Mouse (Mus musculus): ENCODE measurements at regions not wholly inside any gene's neighbourhood (a gene's known extent, or its start where the extent isn't known, plus 50 kb on each side); places are given as distances from the start of the nearest gene placed in this dataset.

- no peak overlapping the region for H3K4me2 ChIP-seq
- H3K4me1 ChIP-seq: no peaks in the 10 kb centered on the region
- no peak for ATAC-seq (ENCODE audit: insufficient number of reproducible peaks, low FRiP score, low TSS enrichment, low read depth)
- no peak overlapping the region for H3K27ac ChIP-seq
- H3K27me3 ChIP-seq: no peaks in the 10 kb centered on the region
- H3K9ac ChIP-seq: no peak overlapping the region
- no peak overlapping the region for H3K4me3 ChIP-seq
- no peaks in the 10 kb centered on the region for H3K36me3 ChIP-seq
- no peaks in the 10 kb centered on the region for H3K9me3 ChIP-seq
- WGBS: 9% methylated on average over 10 of the region's 10 CpGs
Measured at GRCm38 (mm10) chr11:84692638-84693037, 126.7 kb downstream of the Mrm1 start.

GRCm38 (mm10) chr11:84691410-84692148 lies 127.7 kb downstream of the Mrm1 start:
- H3K9me3 ChIP-seq: no peaks in the 10 kb centered on the region
- H3K4me1 ChIP-seq: no peaks in the 10 kb centered on the region
- H3K27me3 ChIP-seq: no peaks in the 10 kb centered on the region
- H3K9ac ChIP-seq: no peak overlapping the region
- no peak for ATAC-seq (ENCODE audit: insufficient number of reproducible peaks, low FRiP score, low TSS enrichment, low read depth)
- no peak overlapping the region for H3K4me2 ChIP-seq
- no peak overlapping the region for H3K4me3 ChIP-seq
- H3K27ac ChIP-seq: no peak overlapping the region
- no peaks in the 10 kb centered on the region for H3K36me3 ChIP-seq
- 74% methylated on average over 3 of the region's 3 CpGs for WGBS

- H3K27me3 ChIP-seq: no peaks in the 10 kb centered on the region
- 73% methylated on average over 9 of the region's 9 CpGs for WGBS
- H3K36me3 ChIP-seq: no peaks in the 10 kb centered on the region
- no peak overlapping the region for H3K4me2 ChIP-seq
- H3K9me3 ChIP-seq: no peaks in the 10 kb centered on the region
- no peak overlapping the region for H3K9ac ChIP-seq
- no peak overlapping the region for H3K4me3 ChIP-seq
- ATAC-seq (ENCODE audit: insufficient number of reproducible peaks, low FRiP score, low TSS enrichment, low read depth): no peak
- H3K27ac ChIP-seq: no peak overlapping the region
- H3K4me1 ChIP-seq: no peaks in the 10 kb centered on the region
Measured at GRCm38 (mm10) chr11:84686473-84686872, 132.8 kb downstream of the Mrm1 start.

- Histone ChIP-seq H3K27ac (no peak overlapping the region), H3K9me3 (no peaks in the 10 kb centered on the region), H3K27me3 (no peaks in the 10 kb centered on the region), H3K36me3 (no peaks in the 10 kb centered on the region), H3K4me2 (no peak overlapping the region), H3K4me1 (no peaks in the 10 kb centered on the region), H3K4me3 (no peak overlapping the region), H3K9ac (no peak overlapping the region)
- no peak for ATAC-seq (ENCODE audit: insufficient number of reproducible peaks, low FRiP score, low TSS enrichment, low read depth)
- WGBS: 90% methylated on average over 3 of the region's 3 CpGs
Measured at GRCm38 (mm10) chr11:84684325-84684724, 135.0 kb downstream of the Mrm1 start.

DNA sequence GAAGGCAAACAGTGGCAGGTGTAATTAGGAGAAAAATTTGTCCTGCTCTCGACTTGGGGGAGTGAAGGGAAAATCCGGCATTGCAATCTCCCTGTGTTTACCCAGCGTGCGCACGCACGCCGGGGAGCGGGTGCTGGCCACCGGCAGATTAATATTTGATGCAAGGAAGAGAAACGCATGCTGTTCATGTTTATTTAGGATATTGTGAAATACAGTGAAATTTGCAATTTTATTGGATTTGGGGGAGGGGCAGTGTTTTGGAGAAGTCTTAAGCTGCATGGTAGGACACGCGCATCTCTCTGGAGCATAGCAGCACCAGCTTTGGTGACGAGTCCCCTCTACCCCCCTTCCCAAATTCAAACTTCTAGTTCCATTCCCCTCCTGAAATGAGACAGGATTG lies 136.4 kb downstream of the Mrm1 start:
- no peaks in the 10 kb centered on the region for H3K4me1 ChIP-seq
- no peaks in the 10 kb centered on the region for H3K36me3 ChIP-seq
- no peak overlapping the region for H3K9ac ChIP-seq
- WGBS: 82% methylated on average over 13 of the region's 13 CpGs
- H3K9me3 ChIP-seq: no peaks in the 10 kb centered on the region
- ATAC-seq (ENCODE audit: insufficient number of reproducible peaks, low FRiP score, low TSS enrichment, low read depth): no peak
- no peaks in the 10 kb centered on the region for H3K27me3 ChIP-seq
- no peak overlapping the region for H3K4me2 ChIP-seq
- H3K27ac ChIP-seq: no peak overlapping the region
- H3K4me3 ChIP-seq: no peak overlapping the region

DNA sequence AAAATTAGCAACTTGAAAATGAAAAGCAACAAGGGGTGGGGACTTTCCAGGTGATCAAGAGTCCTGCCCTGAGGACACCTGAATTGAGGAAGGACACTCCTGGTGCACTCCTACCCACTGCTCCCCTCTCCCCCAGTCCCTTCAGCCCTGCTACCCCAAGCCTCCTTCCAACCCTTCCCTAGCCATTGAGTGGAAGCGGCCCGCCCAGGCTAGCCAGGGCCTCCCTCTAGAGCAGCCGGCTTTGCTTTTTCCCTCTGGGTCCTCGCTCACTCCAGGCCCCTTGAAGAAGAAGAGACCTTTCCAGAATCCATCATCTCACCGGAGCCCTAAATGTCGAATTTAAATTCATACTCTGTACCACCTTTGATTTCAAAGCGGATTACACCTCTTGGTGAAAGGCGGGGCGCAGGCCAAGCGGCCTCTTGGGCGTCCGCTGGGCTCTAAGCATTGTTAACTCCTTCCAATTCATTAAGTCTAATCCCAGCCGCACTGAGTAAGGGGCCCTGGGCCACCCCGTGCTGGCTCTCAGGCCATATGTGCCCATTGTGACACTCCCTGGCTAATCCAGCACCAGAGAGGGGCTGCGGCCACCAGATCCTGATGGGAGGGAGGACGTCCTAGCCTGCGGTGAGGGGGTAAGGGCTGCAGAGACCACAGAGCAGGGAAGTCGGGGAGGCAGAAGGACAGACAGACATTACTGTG lies 142.8 kb downstream of the Mrm1 start:
- ATAC-seq (ENCODE audit: insufficient number of reproducible peaks, low FRiP score, low TSS enrichment, low read depth): no peak
- Histone ChIP-seq H3K27ac (no peak overlapping the region), H3K4me1 (no peaks in the 10 kb centered on the region), H3K4me3 (no peak overlapping the region), H3K4me2 (no peak overlapping the region), H3K9ac (no peak overlapping the region), H3K27me3 (peaks cover 12% of the 10 kb centered on the region), H3K9me3 (no peaks in the 10 kb centered on the region), H3K36me3 (no peaks in the 10 kb centered on the region)
- WGBS: 35% methylated on average over 18 of the region's 18 CpGs

DNA sequence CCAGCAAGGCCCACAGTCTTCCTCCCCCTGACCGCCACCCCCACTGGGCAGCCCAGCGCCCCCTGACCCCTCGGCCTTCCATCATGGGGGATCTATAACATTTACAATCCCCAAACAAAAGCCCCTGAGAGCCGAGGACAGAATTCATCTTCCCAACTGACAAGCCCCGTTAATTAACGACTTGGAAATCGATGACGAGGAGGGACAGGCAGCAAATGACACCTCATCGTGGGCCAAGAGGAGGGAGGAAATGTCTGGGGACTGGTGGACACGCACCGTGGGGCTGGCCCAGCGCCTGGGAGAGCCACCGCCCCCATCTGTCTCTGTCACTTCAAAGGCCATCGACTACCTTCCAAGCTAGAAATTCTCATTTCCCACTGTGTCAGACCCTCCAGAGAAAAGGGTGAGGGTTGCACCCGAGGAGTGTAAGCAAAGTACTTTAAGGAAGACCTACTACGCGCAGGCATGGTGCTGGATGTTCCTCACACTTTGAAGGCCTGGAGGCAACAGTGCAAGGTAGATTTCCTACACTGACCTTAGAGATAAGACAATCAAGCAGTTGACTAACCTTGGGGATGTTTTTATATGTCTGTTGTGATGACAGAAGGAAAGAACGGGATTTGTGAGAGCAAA lies 146.4 kb downstream of the Mrm1 start:
- ATAC-seq (ENCODE audit: insufficient number of reproducible peaks, low FRiP score, low TSS enrichment, low read depth): no peak
- 29% methylated on average over 18 of the region's 18 CpGs for WGBS

GRCm38 (mm10) chr11:84671585-84671984 lies 146.2 kb upstream of the Lhx1 start:
- Histone ChIP-seq H3K27me3 (peaks cover 6% of the 10 kb centered on the region), H3K9me3 (no peaks in the 10 kb centered on the region), H3K4me2 (no peak overlapping the region), H3K27ac (no peak overlapping the region), H3K4me1 (no peaks in the 10 kb centered on the region), H3K4me3 (no peak overlapping the region), H3K36me3 (no peaks in the 10 kb centered on the region), H3K9ac (no peak overlapping the region)
- ATAC-seq (ENCODE audit: insufficient number of reproducible peaks, low FRiP score, low TSS enrichment, low read depth): peak; percentile 68; the same call in 1 of the 2 replicates
- 47% methylated on average over 6 of the region's 6 CpGs for WGBS

More for the DNA sequence above, 146.4 kb downstream of the Mrm1 start:
- Histone ChIP-seq H3K4me3 (no peak overlapping the region), H3K27me3 (peaks cover 12% of the 10 kb centered on the region), H3K9ac (no peak overlapping the region), H3K4me2 (no peak overlapping the region), H3K4me1 (no peaks in the 10 kb centered on the region), H3K9me3 (no peaks in the 10 kb centered on the region), H3K27ac (no peak overlapping the region), H3K36me3 (no peaks in the 10 kb centered on the region)

DNA sequence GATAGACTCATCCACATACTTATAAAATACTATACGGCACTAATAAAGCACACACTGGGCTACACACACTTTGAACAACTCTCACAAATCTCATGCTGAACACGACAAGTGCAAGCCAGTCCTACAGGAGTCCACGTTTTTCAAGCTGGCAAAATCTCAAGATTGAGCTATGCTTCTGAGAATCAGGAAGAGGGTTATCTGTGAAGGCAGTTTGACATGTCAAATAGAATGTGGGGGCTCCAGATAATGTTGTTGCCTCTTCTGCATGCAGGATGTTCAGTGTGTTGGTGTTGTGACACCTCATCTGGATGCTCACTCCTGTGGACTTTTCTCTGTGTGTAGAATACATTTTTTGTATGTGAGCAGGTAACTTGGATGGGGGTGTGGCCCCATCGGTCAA lies 142.4 kb upstream of the Lhx1 start:
- no peaks in the 10 kb centered on the region for H3K4me1 ChIP-seq
- H3K4me3 ChIP-seq: no peak overlapping the region
- no peak overlapping the region for H3K9ac ChIP-seq
- H3K36me3 ChIP-seq: no peaks in the 10 kb centered on the region
- H3K27ac ChIP-seq: no peak overlapping the region
- WGBS: 70% methylated on average over 4 of the region's 4 CpGs
- no peak overlapping the region for H3K4me2 ChIP-seq
- no peaks in the 10 kb centered on the region for H3K27me3 ChIP-seq
- no peak for ATAC-seq (ENCODE audit: insufficient number of reproducible peaks, low FRiP score, low TSS enrichment, low read depth)
- H3K9me3 ChIP-seq: no peaks in the 10 kb centered on the region

GRCm38 (mm10) chr11:84664258-84664657 lies 138.9 kb upstream of the Lhx1 start:
- ATAC-seq (ENCODE audit: insufficient number of reproducible peaks, low FRiP score, low TSS enrichment, low read depth): no peak
- Histone ChIP-seq H3K9ac (no peak overlapping the region), H3K27ac (no peak overlapping the region), H3K36me3 (no peaks in the 10 kb centered on the region), H3K9me3 (no peaks in the 10 kb centered on the region), H3K4me3 (no peak overlapping the region), H3K4me1 (no peaks in the 10 kb centered on the region), H3K4me2 (no peak overlapping the region), H3K27me3 (no peaks in the 10 kb centered on the region)
- WGBS: 74% methylated on average over 3 of the region's 3 CpGs

DNA sequence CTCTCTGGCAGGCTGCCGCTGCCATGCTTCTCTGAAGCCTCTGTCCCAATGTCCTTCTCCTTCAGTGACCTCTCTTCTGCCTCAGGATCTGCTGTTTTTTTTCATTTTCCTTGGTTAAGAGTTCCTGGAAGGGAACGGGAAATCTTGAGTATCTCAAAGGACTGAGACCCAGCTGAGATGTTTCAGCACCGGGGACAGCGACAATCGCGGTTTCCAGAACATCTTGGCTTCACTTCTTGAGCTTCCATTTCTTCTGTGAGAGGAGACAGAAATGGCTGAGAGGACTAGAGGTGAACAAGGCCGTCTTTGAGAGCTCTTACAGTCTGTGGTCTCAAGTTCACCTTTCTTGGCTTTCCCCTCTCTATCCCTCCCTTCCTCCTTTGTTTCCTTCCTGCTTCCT lies 136.6 kb upstream of the Lhx1 start:
- Histone ChIP-seq H3K27me3 (no peaks in the 10 kb centered on the region), H3K9me3 (no peaks in the 10 kb centered on the region), H3K4me1 (no peaks in the 10 kb centered on the region), H3K27ac (no peak overlapping the region), H3K9ac (no peak overlapping the region), H3K36me3 (no peaks in the 10 kb centered on the region), H3K4me2 (no peak overlapping the region), H3K4me3 (no peak overlapping the region)
- ATAC-seq (ENCODE audit: insufficient number of reproducible peaks, low FRiP score, low TSS enrichment, low read depth): no peak
- WGBS: 10% methylated on average over 7 of the region's 7 CpGs

- 25% methylated on average over 8 of the region's 8 CpGs for WGBS
- no peaks in the 10 kb centered on the region for H3K9me3 ChIP-seq
- H3K27ac ChIP-seq: no peak overlapping the region
- H3K36me3 ChIP-seq: no peaks in the 10 kb centered on the region
- H3K27me3 ChIP-seq: no peaks in the 10 kb centered on the region
- H3K4me2 ChIP-seq: no peak overlapping the region
- H3K4me3 ChIP-seq: no peak overlapping the region
- ATAC-seq (ENCODE audit: insufficient number of reproducible peaks, low FRiP score, low TSS enrichment, low read depth): no peak
- no peak overlapping the region for H3K9ac ChIP-seq
- H3K4me1 ChIP-seq: no peaks in the 10 kb centered on the region
Measured at GRCm38 (mm10) chr11:84660877-84661276, 135.5 kb upstream of the Lhx1 start.
